Mouse (Mus musculus) forebrain, embryonic 10.5 days (tissue): ENCODE measurements around the gene Gm36245. TPM values are rescaled to one million over a fixed set of nuclear protein-coding genes. Genes with fewer than 3 reads are reported as not detected.
"Not testable (repeated sequence)": the region's sequence is repeated elsewhere in the genome, so short reads cannot be mapped to it uniquely, and the experiment has no call there.

Source experiments
- DNase-seq: peaks from one replicate; pipeline ENCODE4 v3.0.0-alpha.2; 2017; ENCODE audit warnings: low spot score; ENCODE audit errors: extremely low spot score
- H3K27ac ChIP-seq: fragments of 300-500 bp; sonication (generic); 2 replicates; pipeline ENCODE4 v1.5.1; 2016; ENCODE audit warnings: mild to moderate bottlenecking
- H3K27me3 ChIP-seq: fragments of 300-500 bp; sonication (generic); 2 replicates; pipeline ENCODE4 v1.6.1; 2016; ENCODE audit warnings: mild to moderate bottlenecking; ENCODE audit not compliant: poor library complexity, severe bottlenecking
- H3K36me3 ChIP-seq: fragments of 300-500 bp; sonication (generic); replicated peaks from 2 replicates; pipeline ENCODE4 v1.6.1; 2016; ENCODE audit warnings: mild to moderate bottlenecking, moderate library complexity
- H3K4me1 ChIP-seq: fragments of 300-500 bp; sonication (generic); 2 replicates; pipeline ENCODE4 v1.6.1; 2016
- H3K4me3 ChIP-seq: fragments of 300-500 bp; sonication (generic); 2 replicates; pipeline ENCODE4 v1.5.1; 2016; ENCODE audit warnings: mild to moderate bottlenecking, moderate library complexity
- H3K9me3 ChIP-seq: fragments of 300-500 bp; sonication (generic); 2 replicates; pipeline ENCODE4 v1.6.1; 2016; ENCODE audit warnings: mild to moderate bottlenecking, moderate library complexity
- WGBS: fragments of 180-500 bp; shearing (Covaris S2); methylation state at CpG from one replicate; pipeline ENCODE4 v1.1.7; 2016; 5-methylcytosine and 5-hydroxymethylcytosine counted together
- polyA plus RNA-seq: library from polyadenylated mRNA; unstranded; fragments of >200 nt; fragmentation: Nextera tagmentation; extraction: Ambion mirVana; gene quantifications from 2 replicates; pipeline ENCODE4 v1.2.1, GENCODE M21; 2016

The Gm36245 gene
- polyA plus RNA-seq, 1 experiment from 2014 or later, result not detected

DNA sequence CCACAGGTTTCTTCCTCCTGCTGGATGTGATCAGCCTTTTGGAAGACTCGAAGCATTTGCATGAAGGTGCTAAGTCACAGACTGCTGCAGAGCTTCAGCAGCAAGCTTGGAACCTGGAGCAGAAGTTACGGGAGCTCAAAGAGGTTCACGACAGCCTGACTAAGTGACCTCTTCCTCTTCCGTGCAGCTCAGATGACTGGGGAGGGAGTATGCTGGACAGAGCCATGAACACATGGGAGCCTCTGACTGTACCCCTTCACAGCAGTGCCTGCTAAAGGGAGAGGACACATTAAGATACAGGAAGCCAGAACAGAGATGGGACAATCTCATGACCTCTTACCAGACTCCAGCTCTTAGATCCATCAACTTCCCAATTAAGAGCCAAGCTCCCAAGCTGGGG, 27.4 kb downstream of the Gm36245 start:
- H3K4me3 ChIP-seq, H3K9me3 ChIP-seq, H3K27ac ChIP-seq, H3K27me3 ChIP-seq, H3K4me1 ChIP-seq, DNase-seq, H3K36me3 ChIP-seq: not testable (repeated sequence)
- 82% methylated on average over 4 of the region's 4 CpGs for WGBS

- WGBS, result 64% methylated on average over 9 of the region's 9 CpGs
- H3K27me3 ChIP-seq, H3K4me3 ChIP-seq, H3K36me3 ChIP-seq, H3K27ac ChIP-seq, DNase-seq, H3K4me1 ChIP-seq, H3K9me3 ChIP-seq: not testable (repeated sequence)
Observed at GRCm38 (mm10) chr15:77628647-77629046, 29.6 kb downstream of the Gm36245 start.

DNA sequence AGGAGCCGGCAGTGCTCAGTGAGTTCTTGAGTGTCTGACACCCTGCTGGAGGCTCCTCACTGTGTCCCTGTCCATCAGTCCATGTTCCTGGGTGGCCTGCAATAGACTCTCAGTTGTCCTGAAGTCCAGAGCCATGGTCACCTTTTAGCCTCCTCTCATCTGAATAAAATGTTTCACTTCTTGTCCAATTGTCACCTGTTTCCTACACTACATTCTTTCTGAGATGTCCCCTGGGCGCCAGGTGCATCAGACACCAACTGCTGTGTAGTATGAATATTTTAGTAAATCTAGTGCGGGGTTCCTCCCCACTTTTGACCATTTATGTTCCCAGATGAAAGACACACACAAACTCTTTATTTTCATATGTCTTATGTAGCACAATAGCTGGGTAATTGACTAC, 30.8 kb downstream of the Gm36245 start:
- 86% methylated on average over 3 of the region's 3 CpGs for WGBS
- not testable (repeated sequence) for H3K27me3 ChIP-seq, H3K36me3 ChIP-seq, H3K4me1 ChIP-seq, DNase-seq, H3K4me3 ChIP-seq, H3K9me3 ChIP-seq, H3K27ac ChIP-seq

DNA sequence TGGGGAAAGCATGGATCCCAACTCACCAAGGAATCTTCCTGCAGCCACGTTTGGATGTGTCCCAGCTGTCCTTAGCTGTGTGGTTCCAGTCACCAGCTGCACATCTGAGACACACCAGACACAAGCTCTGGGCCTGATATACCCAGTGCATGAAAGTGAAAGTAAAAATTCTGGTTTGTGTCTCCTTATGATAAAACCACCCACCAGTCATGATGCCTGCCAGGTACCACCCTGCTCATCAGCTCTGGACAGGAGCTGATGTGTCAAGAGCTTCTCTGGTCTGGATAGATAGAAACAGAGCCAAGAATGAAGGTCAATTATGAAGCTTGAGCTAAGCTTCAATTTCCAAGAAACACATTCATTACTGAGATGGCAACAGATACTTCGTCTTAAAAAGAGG, 44.1 kb downstream of the Gm36245 start, which contains the start of gene Apol11b:
Apol11b (minus strand) TSS at position 111 of the 400 bp plus-strand sequence.
- not testable (repeated sequence) for H3K27me3 ChIP-seq, H3K9me3 ChIP-seq, H3K4me3 ChIP-seq, H3K4me1 ChIP-seq, H3K27ac ChIP-seq, H3K36me3 ChIP-seq, DNase-seq
- 77% methylated on average over 2 of the region's 2 CpGs for WGBS

GRCm38 (mm10) chr15:77651143-77651542, 52.1 kb downstream of the Gm36245 start:
- not testable (repeated sequence) for H3K27ac ChIP-seq, H3K4me3 ChIP-seq, H3K36me3 ChIP-seq, DNase-seq, H3K9me3 ChIP-seq, H3K27me3 ChIP-seq, H3K4me1 ChIP-seq

Other genes starting within 250 kb of the Gm36245 start
- gene Apol7a, start 200.1 kb upstream of the Gm36245 start, polyA plus RNA-seq, result not detected in 2 replicates
- not detected in 2 replicates for gene Apol9a, start 188.1 kb upstream of the Gm36245 start, polyA plus RNA-seq
- gene Apol7b, start 151.8 kb upstream of the Gm36245 start, polyA plus RNA-seq, result not detected in 2 replicates
- gene Apol10a, start 122.2 kb upstream of the Gm36245 start, polyA plus RNA-seq, result not detected in 2 replicates
- gene Apol11a, start 91.0 kb upstream of the Gm36245 start, polyA plus RNA-seq, result not detected in 2 replicates
- gene Apol7c, start 65.9 kb upstream of the Gm36245 start, polyA plus RNA-seq, result not detected in 2 replicates
- gene 1700025B11Rik, start 37.4 kb upstream of the Gm36245 start, polyA plus RNA-seq, result not detected in 2 replicates
- gene Apol10b, start 3.1 kb upstream of the Gm36245 start, polyA plus RNA-seq, result not detected in 2 replicates
- gene Apol11b, start 44.0 kb downstream of the Gm36245 start, polyA plus RNA-seq, result not detected in 2 replicates
- gene Apol7e, start 99.6 kb downstream of the Gm36245 start, polyA plus RNA-seq, result not detected in 2 replicates
- gene Apol9b, start 129.8 kb downstream of the Gm36245 start, polyA plus RNA-seq, result not detected in 2 replicates
- gene Apol8, start 157.7 kb downstream of the Gm36245 start, polyA plus RNA-seq, result 0.07 and 0.24 TPM in 2 replicates
- gene Myh9, start 242.9 kb downstream of the Gm36245 start, polyA plus RNA-seq, result 35.6 and 36.8 TPM in 2 replicates